Mouse (Mus musculus): ENCODE measurements around the gene Pcp4. TPM values are rescaled to one million over a fixed set of nuclear protein-coding genes. Genes with fewer than 3 reads are reported as not detected.

Pcp4 gene
- polyA plus RNA-seq, 1 experiment from 2014 or later: 42.9 TPM

- no peaks in the 10 kb centered on the region for H3K36me3 ChIP-seq
- WGBS: 92% methylated on average over 5 of the region's 5 CpGs
- ATAC-seq (ENCODE audit: low FRiP score, low read depth): no peak
- no peaks in the 10 kb centered on the region for H3K9me3 ChIP-seq
- H3K4me3 ChIP-seq: no peak overlapping the region
- no peak overlapping the region for H3K4me2 ChIP-seq (replicated peaks)
- H3K4me1 ChIP-seq: no peaks in the 10 kb centered on the region
- no peak overlapping the region for H3K27ac ChIP-seq
- H3K9ac ChIP-seq: no peak overlapping the region
- no peaks in the 10 kb centered on the region for H3K27me3 ChIP-seq (replicated peaks)
These were observed 9.8 kb upstream of the Pcp4 start for GRCm38 (mm10) chr16:96457612-96458011.

DNA sequence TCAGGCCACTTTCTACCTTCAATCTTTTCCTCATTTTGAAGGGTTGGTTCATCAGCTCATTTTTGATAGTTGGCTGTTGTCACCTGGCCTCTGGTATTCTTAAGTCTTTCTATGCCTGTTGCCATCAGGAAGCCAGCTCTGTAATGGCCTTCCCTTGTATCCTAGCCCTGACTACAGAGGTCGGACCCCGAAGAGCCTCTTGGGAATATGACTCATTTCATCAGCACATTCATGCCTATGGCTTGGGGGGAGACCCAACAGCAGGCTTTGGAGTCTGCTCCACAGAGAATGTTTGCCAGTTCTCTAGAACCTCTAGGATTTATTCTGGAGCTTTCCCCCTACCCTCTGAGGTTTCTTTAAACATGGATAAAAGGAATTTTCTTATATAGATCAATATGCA is 8.1 kb upstream of the Pcp4 start:
- no peaks in the 10 kb centered on the region for H3K36me3 ChIP-seq
- H3K27me3 ChIP-seq (replicated peaks): no peaks in the 10 kb centered on the region; the same call in 1 of the 2 replicates
- H3K9me3 ChIP-seq: no peaks in the 10 kb centered on the region
- no peak overlapping the region for H3K27ac ChIP-seq
- H3K4me2 ChIP-seq (replicated peaks): no peak overlapping the region
- ATAC-seq (ENCODE audit: low FRiP score, low read depth): no peak
- H3K4me3 ChIP-seq: no peak overlapping the region
- H3K9ac ChIP-seq: no peak overlapping the region
- WGBS: 86% methylated on average over 2 of the region's 2 CpGs
- H3K4me1 ChIP-seq: no peaks in the 10 kb centered on the region

DNA sequence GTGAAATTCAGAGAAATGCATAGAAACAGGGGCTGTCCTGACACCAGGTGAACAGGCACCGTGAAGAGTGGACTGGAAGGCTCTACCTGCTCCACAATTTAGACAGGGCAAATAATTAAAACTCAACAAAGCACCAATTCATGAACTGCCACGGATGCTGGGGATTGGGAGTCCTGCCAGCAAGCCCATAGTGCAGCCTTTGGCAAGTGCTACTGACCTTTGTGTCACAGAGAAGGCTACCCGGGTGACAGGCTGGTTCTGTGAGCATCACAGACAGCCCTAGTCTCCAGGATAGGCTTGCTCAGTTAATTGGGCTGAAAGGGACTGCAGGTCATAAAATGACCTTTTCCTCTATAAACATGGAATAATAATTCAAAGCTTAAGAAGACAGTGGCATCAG is 6.6 kb upstream of the Pcp4 start:
- 62% methylated on average over 3 of the region's 3 CpGs for WGBS
- no peak overlapping the region for H3K4me3 ChIP-seq
- no peak overlapping the region for H3K4me2 ChIP-seq (replicated peaks)
- H3K9me3 ChIP-seq: no peaks in the 10 kb centered on the region
- H3K9ac ChIP-seq: no peak overlapping the region
- ATAC-seq (ENCODE audit: low FRiP score, low read depth): no peak
- no peaks in the 10 kb centered on the region; the same call in 1 of the 2 replicates for H3K27me3 ChIP-seq (replicated peaks)
- H3K36me3 ChIP-seq: no peaks in the 10 kb centered on the region
- no peaks in the 10 kb centered on the region for H3K4me1 ChIP-seq
- no peak overlapping the region for H3K27ac ChIP-seq

GRCm38 (mm10) chr16:96468011-96468410 is 605 bp downstream of the Pcp4 start:
- no peak overlapping the region for H3K4me2 ChIP-seq (replicated peaks)
- no peak overlapping the region for H3K9ac ChIP-seq
- no peak overlapping the region for H3K4me3 ChIP-seq

DNA sequence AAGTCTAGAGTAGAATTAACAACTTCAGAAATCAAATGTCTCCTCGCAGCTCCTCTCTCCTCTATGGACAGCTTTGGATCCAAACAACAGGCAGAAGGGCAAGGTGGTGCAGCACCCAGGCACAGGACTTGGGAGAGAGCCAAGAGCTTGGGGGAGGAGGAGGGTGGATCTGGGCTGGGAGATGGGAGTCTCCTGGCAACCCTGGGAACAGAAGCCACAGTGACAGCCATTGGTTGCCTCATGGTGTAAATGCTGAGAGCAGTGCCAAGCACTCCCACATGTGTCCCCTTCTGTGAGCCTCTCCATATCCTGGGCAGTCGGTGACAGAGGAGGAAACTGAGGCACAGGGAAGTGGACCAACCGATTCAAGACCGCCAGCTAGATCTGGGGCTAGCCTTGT is 1.3 kb downstream of the Pcp4 start:
- Histone ChIP-seq H3K36me3 (no peaks in the 10 kb centered on the region), H3K4me3 (no peak overlapping the region), H3K27me3 (replicated peaks) (no peaks in the 10 kb centered on the region; the same call in 1 of the 2 replicates), H3K27ac (no peak overlapping the region), H3K4me2 (replicated peaks) (no peak overlapping the region), H3K4me1 (no peaks in the 10 kb centered on the region), H3K9ac (no peak overlapping the region), H3K9me3 (no peaks in the 10 kb centered on the region)
- 85% methylated on average over 4 of the region's 4 CpGs for WGBS
- no peak; the same call in 1 of the 2 replicates for ATAC-seq (ENCODE audit: low FRiP score, low read depth)

More at GRCm38 (mm10) chr16:96468011-96468410, 605 bp downstream of the Pcp4 start:
- no peak for ATAC-seq (ENCODE audit: low FRiP score, low read depth)
- Histone ChIP-seq H3K4me1 (no peaks in the 10 kb centered on the region), H3K9me3 (no peaks in the 10 kb centered on the region), H3K27me3 (replicated peaks) (no peaks in the 10 kb centered on the region; the same call in 1 of the 2 replicates), H3K36me3 (no peaks in the 10 kb centered on the region), H3K27ac (no peak overlapping the region)
- WGBS: 73% methylated on average over 4 of the region's 4 CpGs

DNA sequence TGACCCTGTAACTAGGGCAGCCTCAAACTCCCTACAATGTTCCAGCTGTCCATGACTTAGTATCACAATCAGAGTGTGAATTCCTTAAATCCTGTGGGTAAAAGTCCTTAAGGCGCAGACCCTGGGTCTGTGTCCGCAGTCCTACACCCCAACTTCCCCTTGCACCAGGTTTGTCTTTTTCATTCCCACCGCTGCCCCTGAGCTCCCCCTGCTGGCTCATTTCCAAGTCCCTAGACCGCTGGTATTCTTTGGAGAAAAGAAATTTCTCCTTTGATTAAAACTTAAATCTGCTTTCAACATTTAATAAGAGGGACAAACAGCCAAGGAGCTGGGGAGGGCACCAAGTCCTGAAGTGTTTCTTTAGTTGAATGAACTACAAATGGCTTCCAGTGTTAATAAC is 2.2 kb downstream of the Pcp4 start:
- Histone ChIP-seq H3K4me2 (replicated peaks) (no peak overlapping the region), H3K4me1 (no peaks in the 10 kb centered on the region)
- 45% methylated on average over 4 of the region's 4 CpGs for WGBS

DNA sequence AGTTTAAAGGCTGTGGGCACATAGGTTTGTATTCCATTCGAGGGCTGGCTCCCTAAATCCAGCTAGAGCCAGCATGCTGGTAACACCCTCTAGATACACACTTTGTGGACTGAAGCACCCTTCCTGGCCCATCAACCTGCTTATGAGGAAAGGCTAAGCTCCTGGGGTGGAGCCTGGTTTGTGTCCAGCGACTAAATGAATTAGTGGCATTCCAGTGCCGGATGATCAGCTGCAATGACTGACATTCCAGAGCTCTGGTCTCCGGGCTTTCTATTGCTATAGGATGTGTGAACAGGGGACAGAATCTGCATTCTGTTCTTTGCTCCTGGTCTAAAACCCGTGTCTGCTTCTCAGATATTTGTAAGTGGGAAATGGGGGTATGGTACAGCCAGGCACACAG is 5.0 kb downstream of the Pcp4 start:
- WGBS: 47% methylated on average over 5 of the region's 5 CpGs
- Histone ChIP-seq H3K9me3 (no peaks in the 10 kb centered on the region), H3K4me2 (replicated peaks) (no peak overlapping the region), H3K27me3 (replicated peaks) (no peaks in the 10 kb centered on the region), H3K36me3 (no peaks in the 10 kb centered on the region), H3K9ac (no peak overlapping the region), H3K4me1 (no peaks in the 10 kb centered on the region), H3K27ac (no peak overlapping the region), H3K4me3 (no peak overlapping the region)
- no peak for ATAC-seq (ENCODE audit: low FRiP score, low read depth)

More for the DNA sequence above, 2.2 kb downstream of the Pcp4 start:
- no peak overlapping the region for H3K9ac ChIP-seq
- H3K9me3 ChIP-seq: no peaks in the 10 kb centered on the region
- H3K27me3 ChIP-seq (replicated peaks): no peaks in the 10 kb centered on the region
- ATAC-seq (ENCODE audit: low FRiP score, low read depth): no peak
- H3K27ac ChIP-seq: no peak overlapping the region
- H3K36me3 ChIP-seq: no peaks in the 10 kb centered on the region
- no peak overlapping the region for H3K4me3 ChIP-seq

DNA sequence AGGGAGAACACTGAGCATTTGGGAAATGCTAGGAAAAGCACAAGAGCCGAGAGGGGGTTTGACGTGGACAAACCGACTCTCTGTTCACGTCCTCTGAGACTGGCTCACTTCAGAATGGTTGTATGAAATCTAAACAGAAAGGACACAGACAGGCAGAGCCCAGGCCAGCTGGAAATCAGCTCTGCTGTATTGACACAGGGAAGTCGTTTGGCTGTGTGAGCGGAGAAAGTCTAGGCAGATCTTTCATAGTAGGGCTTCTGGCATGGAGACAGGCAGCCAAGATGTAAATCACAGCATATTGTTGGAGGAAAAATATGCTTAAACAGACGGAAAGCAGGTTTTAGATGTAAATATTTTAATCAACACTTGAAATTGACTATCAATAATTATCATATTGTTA is 5.4 kb downstream of the Pcp4 start:
- Histone ChIP-seq H3K9me3 (no peaks in the 10 kb centered on the region), H3K9ac (no peak overlapping the region), H3K4me1 (no peaks in the 10 kb centered on the region), H3K4me3 (no peak overlapping the region), H3K27ac (no peak overlapping the region), H3K36me3 (no peaks in the 10 kb centered on the region), H3K4me2 (replicated peaks) (no peak overlapping the region), H3K27me3 (replicated peaks) (no peaks in the 10 kb centered on the region)
- WGBS: 64% methylated on average over 7 of the region's 7 CpGs
- ATAC-seq (ENCODE audit: low FRiP score, low read depth): no peak

- no peak overlapping the region for H3K4me3 ChIP-seq
- no peaks in the 10 kb centered on the region for H3K36me3 ChIP-seq
- H3K27ac ChIP-seq: no peak overlapping the region
- no peak for ATAC-seq (ENCODE audit: low FRiP score, low read depth)
- no peaks in the 10 kb centered on the region for H3K4me1 ChIP-seq
- 63% methylated on average over 3 of the region's 3 CpGs for WGBS
- no peaks in the 10 kb centered on the region for H3K9me3 ChIP-seq
- H3K4me2 ChIP-seq (replicated peaks): no peak overlapping the region
- H3K9ac ChIP-seq: no peak overlapping the region
- no peaks in the 10 kb centered on the region for H3K27me3 ChIP-seq (replicated peaks)
These were observed 6.8 kb downstream of the Pcp4 start for GRCm38 (mm10) chr16:96474185-96474584.

- H3K4me1 ChIP-seq: no peaks in the 10 kb centered on the region
- no peak overlapping the region for H3K9ac ChIP-seq
- no peaks in the 10 kb centered on the region for H3K36me3 ChIP-seq
- 90% methylated on average over 4 of the region's 4 CpGs for WGBS
- no peaks in the 10 kb centered on the region for H3K27me3 ChIP-seq (replicated peaks)
- no peak overlapping the region for H3K27ac ChIP-seq
- H3K4me2 ChIP-seq (replicated peaks): no peak overlapping the region
- ATAC-seq (ENCODE audit: low FRiP score, low read depth): no peak
- H3K4me3 ChIP-seq: no peak overlapping the region
- no peaks in the 10 kb centered on the region for H3K9me3 ChIP-seq
These were observed 14.4 kb downstream of the Pcp4 start for GRCm38 (mm10) chr16:96481791-96482190.

DNA sequence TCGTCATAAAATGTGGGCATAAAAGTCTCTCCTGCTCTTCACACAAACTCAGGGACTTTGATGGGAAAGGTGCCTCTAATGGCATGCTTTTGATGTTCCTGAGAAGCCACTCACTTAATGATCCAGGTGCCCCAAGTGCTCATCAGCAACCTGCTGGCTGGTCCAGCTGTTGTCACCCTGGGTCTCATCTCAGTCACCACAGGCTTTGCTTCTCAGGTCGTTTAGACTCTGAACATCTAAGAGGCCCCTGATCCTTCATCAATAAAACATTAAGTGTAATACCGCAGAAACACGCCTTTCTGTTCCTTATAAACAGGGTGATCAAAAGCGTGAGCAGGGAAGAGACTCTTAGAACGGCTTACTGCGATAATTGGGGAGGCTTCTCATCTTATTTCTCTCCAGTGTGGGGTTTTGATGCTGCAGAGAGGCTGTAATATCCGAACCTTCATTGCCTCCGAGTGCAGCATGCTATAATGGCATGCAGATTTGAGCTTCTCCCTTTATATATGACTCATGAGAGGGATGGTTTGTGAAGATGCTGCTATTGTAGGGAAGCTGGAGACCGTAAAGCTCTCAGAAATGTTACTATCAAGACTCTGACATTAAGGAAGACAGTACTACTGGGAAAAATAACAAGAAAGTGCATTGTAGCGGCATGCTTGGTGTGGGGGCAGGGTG is 19.7 kb downstream of the Pcp4 start:
- WGBS: 73% methylated on average over 11 of the region's 11 CpGs
- no peaks in the 10 kb centered on the region for H3K27me3 ChIP-seq (replicated peaks)
- no peaks in the 10 kb centered on the region for H3K9me3 ChIP-seq
- H3K4me3 ChIP-seq: no peak overlapping the region
- no peaks in the 10 kb centered on the region for H3K4me1 ChIP-seq
- no peaks in the 10 kb centered on the region for H3K36me3 ChIP-seq
- no peak overlapping the region for H3K9ac ChIP-seq
- no peak overlapping the region for H3K4me2 ChIP-seq (replicated peaks)
- H3K27ac ChIP-seq: no peak overlapping the region
- no peak for ATAC-seq (ENCODE audit: low FRiP score, low read depth)

- H3K9me3 ChIP-seq: no peaks in the 10 kb centered on the region
- H3K9ac ChIP-seq: no peak overlapping the region
- no peak for ATAC-seq (ENCODE audit: low FRiP score, low read depth)
- WGBS: 84% methylated on average over 5 of the region's 5 CpGs
- no peaks in the 10 kb centered on the region for H3K4me1 ChIP-seq
- H3K36me3 ChIP-seq: no peaks in the 10 kb centered on the region
- H3K4me2 ChIP-seq (replicated peaks): no peak overlapping the region
- no peak overlapping the region for H3K27ac ChIP-seq
- no peaks in the 10 kb centered on the region for H3K27me3 ChIP-seq (replicated peaks)
- no peak overlapping the region for H3K4me3 ChIP-seq
These were observed 20.6 kb downstream of the Pcp4 start for GRCm38 (mm10) chr16:96488038-96488437.

- H3K4me1 ChIP-seq: no peaks in the 10 kb centered on the region
- no peak overlapping the region for H3K4me3 ChIP-seq
- no peak overlapping the region for H3K4me2 ChIP-seq (replicated peaks)
- no peak overlapping the region for H3K27ac ChIP-seq
- no peak overlapping the region for H3K9ac ChIP-seq
- ATAC-seq (ENCODE audit: low FRiP score, low read depth): no peak
- H3K9me3 ChIP-seq: no peaks in the 10 kb centered on the region
- no peaks in the 10 kb centered on the region for H3K36me3 ChIP-seq
- 80% methylated on average over 3 of the region's 3 CpGs for WGBS
- no peaks in the 10 kb centered on the region for H3K27me3 ChIP-seq (replicated peaks)
These were observed 24.1 kb downstream of the Pcp4 start for GRCm38 (mm10) chr16:96491530-96491929.

Data from neural tube, embryonic 12.5 days (tissue).